Mouse (Mus musculus) hindbrain, embryonic 15.5 days (tissue): ENCODE measurements around the gene Pbdc1. TPM values are rescaled to one million over a fixed set of nuclear protein-coding genes. Genes with fewer than 3 reads are reported as not detected.
"Not testable (repeated sequence)": the region's sequence is repeated elsewhere in the genome, so short reads cannot be mapped to it uniquely, and the experiment has no call there.

Source experiments
- ATAC-seq: fragments of 200-750 bp; cut with Nextera tagmentation; 2 replicates; pipeline ENCODE4 v1.8.0; 2017; ENCODE audit warnings: low read depth, moderate number of reproducible peaks, moderate TSS enrichment; ENCODE audit not compliant: low FRiP score
- H3K27ac ChIP-seq: fragments of 300-500 bp; sonication (generic); replicated peaks from 2 replicates; pipeline ENCODE4 v1.5.1; 2015; ENCODE audit warnings: mild to moderate bottlenecking, inconsistent platforms
- H3K27me3 ChIP-seq: fragments of 300-500 bp; sonication (generic); 2 replicates; pipeline ENCODE4 v1.6.1; 2015; ENCODE audit warnings: control low read depth, inconsistent platforms
- H3K36me3 ChIP-seq: fragments of 300-500 bp; sonication (generic); 2 replicates; pipeline ENCODE4 v1.6.1; 2015; ENCODE audit warnings: control low read depth, inconsistent platforms
- H3K4me1 ChIP-seq: fragments of 300-500 bp; sonication (generic); replicated peaks from 2 replicates; pipeline ENCODE4 v1.6.1; 2015; ENCODE audit warnings: control low read depth, inconsistent platforms
- H3K4me2 ChIP-seq: fragments of 300-500 bp; sonication (generic); 2 replicates; pipeline ENCODE4 v1.6.1; 2015; ENCODE audit warnings: moderate library complexity, mild to moderate bottlenecking, inconsistent platforms
- H3K4me3 ChIP-seq: fragments of 300-500 bp; sonication (generic); 2 replicates; pipeline ENCODE4 v1.5.1; 2015; ENCODE audit warnings: mild to moderate bottlenecking, inconsistent platforms
- H3K9ac ChIP-seq: fragments of 300-500 bp; sonication (generic); 2 replicates; pipeline ENCODE4 v1.6.1; 2015; ENCODE audit warnings: inconsistent platforms
- H3K9me3 ChIP-seq: fragments of 300-500 bp; sonication (generic); 2 replicates; pipeline ENCODE4 v1.6.1; 2016; ENCODE audit warnings: control low read depth, inconsistent platforms
- WGBS: fragments of 180-500 bp; shearing (Covaris S2); methylation state at CpG from one replicate; pipeline ENCODE4 v1.1.7; 2015; 5-methylcytosine and 5-hydroxymethylcytosine counted together
- polyA plus RNA-seq: library from polyadenylated mRNA; unstranded; fragments of >200 nt; fragmentation: Nextera tagmentation; extraction: Ambion mirVana; gene quantifications from 2 replicates; pipeline ENCODE4 v1.2.1, GENCODE M21; 2015

The Pbdc1 gene
- polyA plus RNA-seq: 30.9 and 31.4 TPM in 2 replicates

- Histone ChIP-seq H3K9me3 (no peaks in the 10 kb centered on the region), H3K27ac (peak within 1 kb of the TSS; percentile 55; the same call in 1 of the 2 replicates), H3K4me1 (peaks cover 6% of the 10 kb centered on the region), H3K4me3 (peak within 1 kb of the TSS; percentile 52), H3K4me2 (peak within 1 kb of the TSS; percentile 65), H3K9ac (peak within 1 kb of the TSS; percentile 47), H3K36me3 (peaks cover 6% of the 10 kb centered on the region; the same call in 1 of the 2 replicates), H3K27me3 (no peaks in the 10 kb centered on the region)
- peak; percentile 99 for ATAC-seq
- 4% methylated on average over 32 of the region's 35 CpGs for WGBS
These were observed at the start of gene Pbdc1 for GRCm38 (mm10) chrX:105079615-105080092. Gene Pbdc1, plus strand, starts transcription at chrX:105079756.

- no peak for ATAC-seq
- 80% methylated on average over 3 of the region's 3 CpGs for WGBS
These were observed 41.9 kb upstream of the Pbdc1 start for GRCm38 (mm10) chrX:105037666-105038065.

GRCm38 (mm10) chrX:105064294-105064693, 15.3 kb upstream of the Pbdc1 start:
- no peak for ATAC-seq
- Histone ChIP-seq H3K9me3 (no peaks in the 10 kb centered on the region), H3K27ac (no peak overlapping the region), H3K4me2 (no peak overlapping the region), H3K4me1 (peaks cover 6% of the 10 kb centered on the region), H3K9ac (no peak overlapping the region), H3K36me3 (peaks cover 30% of the 10 kb centered on the region), H3K27me3 (no peaks in the 10 kb centered on the region), H3K4me3 (no peak overlapping the region)
- WGBS: 93% methylated on average over 10 of the region's 10 CpGs

More at GRCm38 (mm10) chrX:105037666-105038065, 41.9 kb upstream of the Pbdc1 start:
- H3K4me1 ChIP-seq: no peaks in the 10 kb centered on the region
- no peak overlapping the region for H3K4me3 ChIP-seq
- H3K4me2 ChIP-seq: no peak overlapping the region
- no peak overlapping the region for H3K27ac ChIP-seq
- no peaks in the 10 kb centered on the region for H3K36me3 ChIP-seq
- H3K9ac ChIP-seq: no peak overlapping the region
- H3K27me3 ChIP-seq: no peaks in the 10 kb centered on the region
- no peaks in the 10 kb centered on the region for H3K9me3 ChIP-seq

- Histone ChIP-seq H3K27me3 (no peaks in the 10 kb centered on the region), H3K36me3 (peaks cover 30% of the 10 kb centered on the region), H3K9ac (no peak overlapping the region), H3K9me3 (no peaks in the 10 kb centered on the region), H3K4me3 (no peak overlapping the region), H3K4me1 (peaks cover 7% of the 10 kb centered on the region), H3K27ac (no peak overlapping the region), H3K4me2 (no peak overlapping the region)
- no peak for ATAC-seq
- 89% methylated on average over 4 of the region's 4 CpGs for WGBS
These were observed 14.8 kb upstream of the Pbdc1 start for GRCm38 (mm10) chrX:105064801-105065200.

- WGBS: 3% methylated on average over 32 of the region's 32 CpGs
- Histone ChIP-seq H3K27ac (peak overlapping the region; percentile 83), H3K36me3 (peaks cover 18% of the 10 kb centered on the region), H3K27me3 (no peaks in the 10 kb centered on the region), H3K9me3 (no peaks in the 10 kb centered on the region), H3K4me2 (peak overlapping the region; percentile 67), H3K4me1 (peaks cover 10% of the 10 kb centered on the region), H3K4me3 (peak overlapping the region; percentile 64), H3K9ac (peak overlapping the region; percentile 53)
- peak; percentile 95 for ATAC-seq
These were observed 9.7 kb upstream of the Pbdc1 start for GRCm38 (mm10) chrX:105069671-105070503.

GRCm38 (mm10) chrX:105079151-105079550, 405 bp upstream of the Pbdc1 start:
- peak; percentile 68 for ATAC-seq
- Histone ChIP-seq H3K4me3 (peak overlapping the region; percentile 52), H3K4me2 (peak overlapping the region; percentile 65), H3K27ac (0 out of 2 replicates have a peak overlapping the region, but pooled peaks have one; percentile 55), H3K27me3 (no peaks in the 10 kb centered on the region), H3K9ac (peak overlapping the region; percentile 47), H3K9me3 (no peaks in the 10 kb centered on the region), H3K36me3 (peaks cover 6% of the 10 kb centered on the region; the same call in 1 of the 2 replicates), H3K4me1 (peaks cover 6% of the 10 kb centered on the region)
- whole genome bisulfite sequencing: 8% methylated on average over 12 of the region's 12 CpGs

GRCm38 (mm10) chrX:105080096-105080495, 540 bp downstream of the Pbdc1 start:
- Histone ChIP-seq H3K27me3 (no peaks in the 10 kb centered on the region), H3K4me3 (peak overlapping the region; percentile 52), H3K9me3 (no peaks in the 10 kb centered on the region), H3K9ac (peak overlapping the region; percentile 37), H3K27ac (no peak overlapping the region; the same call in 1 of the 2 replicates), H3K36me3 (peaks cover 6% of the 10 kb centered on the region; the same call in 1 of the 2 replicates), H3K4me1 (peaks cover 6% of the 10 kb centered on the region), H3K4me2 (peak overlapping the region; percentile 65)
- 16% methylated on average over 8 of the region's 8 CpGs for WGBS
- no peak; the same call in 1 of the 2 replicates for ATAC-seq

GRCm38 (mm10) chrX:105083013-105083412, 3.5 kb downstream of the Pbdc1 start:
- H3K36me3 ChIP-seq, H3K4me1 ChIP-seq, H3K4me3 ChIP-seq, H3K27ac ChIP-seq, ATAC-seq, H3K9ac ChIP-seq, H3K27me3 ChIP-seq, H3K4me2 ChIP-seq, H3K9me3 ChIP-seq: not testable (repeated sequence)
- WGBS: 91% methylated on average over 7 of the region's 7 CpGs

GRCm38 (mm10) chrX:105104175-105104574, 24.6 kb downstream of the Pbdc1 start:
- 42% methylated on average over 5 of the region's 5 CpGs for WGBS
- H3K9me3 ChIP-seq: no peaks in the 10 kb centered on the region
- no peak overlapping the region for H3K9ac ChIP-seq
- no peaks in the 10 kb centered on the region for H3K27me3 ChIP-seq
- no peaks in the 10 kb centered on the region for H3K36me3 ChIP-seq
- no peaks in the 10 kb centered on the region for H3K4me1 ChIP-seq
- H3K4me3 ChIP-seq: no peak overlapping the region
- no peak overlapping the region for H3K27ac ChIP-seq
- ATAC-seq: no peak
- no peak overlapping the region for H3K4me2 ChIP-seq

GRCm38 (mm10) chrX:105114994-105115393, 35.4 kb downstream of the Pbdc1 start:
- no peaks in the 10 kb centered on the region for H3K36me3 ChIP-seq
- ATAC-seq: no peak
- no peak overlapping the region for H3K27ac ChIP-seq
- WGBS: 64% methylated on average over 2 of the region's 2 CpGs
- no peak overlapping the region for H3K4me3 ChIP-seq
- H3K9ac ChIP-seq: no peak overlapping the region
- no peaks in the 10 kb centered on the region for H3K9me3 ChIP-seq
- no peaks in the 10 kb centered on the region for H3K4me1 ChIP-seq
- no peak overlapping the region for H3K4me2 ChIP-seq
- peaks cover 9% of the 10 kb centered on the region for H3K27me3 ChIP-seq

GRCm38 (mm10) chrX:105120275-105121226, 41.0 kb downstream of the Pbdc1 start, which contains the start of gene Magee1:
Gene Magee1, plus strand, starts transcription at chrX:105120378.
- peak within 1 kb of the TSS; percentile 91 for H3K27ac ChIP-seq
- H3K4me2 ChIP-seq: peak within 1 kb of the TSS; percentile 64
- peaks cover 36% of the 10 kb centered on the region for H3K27me3 ChIP-seq

More at GRCm38 (mm10) chrX:105120275-105121226, 41.0 kb downstream of the Pbdc1 start, which contains the start of gene Magee1:
- Histone ChIP-seq H3K4me1 (peaks cover 17% of the 10 kb centered on the region), H3K9ac (peak within 1 kb of the TSS; percentile 86), H3K9me3 (no peaks in the 10 kb centered on the region), H3K4me3 (peak within 1 kb of the TSS; percentile 69), H3K36me3 (peaks cover 5% of the 10 kb centered on the region; the same call in 1 of the 2 replicates)
- 12% methylated on average over 65 of the region's 65 CpGs for WGBS
- ATAC-seq: peak; percentile 84
